Mouse (Mus musculus): Measurements from ENCODE around the gene Il10ra. TPM values are rescaled to one million over a fixed set of nuclear protein-coding genes. Genes with fewer than 3 reads are reported as not detected.

Gene Il10ra
- polyA plus RNA-seq, 1 experiment: 197 TPM

DNA sequence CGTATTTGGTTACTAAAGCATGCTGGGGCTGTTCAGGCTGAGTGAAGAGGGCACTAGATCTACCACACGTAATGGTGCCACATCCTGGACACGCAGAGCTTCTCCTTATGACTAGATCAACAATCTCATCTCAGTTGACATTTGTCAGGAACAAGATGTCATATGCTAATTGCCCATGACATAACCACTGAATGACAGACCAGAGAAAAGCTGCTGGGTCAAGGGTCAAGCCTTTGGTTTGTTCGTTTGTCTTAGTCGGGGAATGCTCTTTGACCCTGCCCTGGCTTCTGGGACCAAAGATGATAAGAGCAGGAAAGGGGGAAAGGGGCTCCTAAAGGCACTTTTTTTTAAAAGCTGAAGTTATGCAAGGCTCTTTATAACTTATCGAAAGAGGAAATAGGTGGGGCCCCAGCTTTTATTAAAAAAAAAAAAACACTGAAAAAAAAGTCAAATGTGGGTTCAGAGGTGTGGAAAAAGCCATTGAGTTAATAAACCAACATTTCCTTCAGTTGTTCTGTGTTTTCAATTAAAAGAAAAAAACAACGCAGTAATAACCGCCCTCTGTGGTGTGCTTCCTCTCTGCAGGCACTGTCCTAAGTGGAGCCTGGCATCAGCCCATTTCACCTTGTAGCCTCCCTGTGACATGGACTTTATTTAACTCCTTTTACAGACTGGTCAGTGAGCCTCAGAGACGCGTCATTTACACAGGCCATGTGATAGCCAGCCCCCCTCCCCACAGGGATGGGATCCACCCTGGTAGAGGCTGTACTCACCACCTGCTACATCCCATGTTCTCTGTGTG is 25.5 kb upstream of the Il10ra start:
- Histone ChIP-seq H3K27ac (ENCODE audit: insufficient read depth, low read depth, low read length) (peak overlapping the region; percentile 78), H3K4me1 (ENCODE audit: control insufficient read depth, insufficient read depth, low read length) (peaks cover 61% of the 10 kb centered on the region), H3K4me3 (ENCODE audit: insufficient read depth, low read length) (no peak overlapping the region)
- TF ChIP-seq POLR2A (IDR thresholded peaks at IDR 0.05; ENCODE audit: borderline replicate concordance, low read depth, low read length) (no peak), CTCF (IDR thresholded peaks at IDR 0.05; ENCODE audit: low read depth, low read length) (no peak)

DNA sequence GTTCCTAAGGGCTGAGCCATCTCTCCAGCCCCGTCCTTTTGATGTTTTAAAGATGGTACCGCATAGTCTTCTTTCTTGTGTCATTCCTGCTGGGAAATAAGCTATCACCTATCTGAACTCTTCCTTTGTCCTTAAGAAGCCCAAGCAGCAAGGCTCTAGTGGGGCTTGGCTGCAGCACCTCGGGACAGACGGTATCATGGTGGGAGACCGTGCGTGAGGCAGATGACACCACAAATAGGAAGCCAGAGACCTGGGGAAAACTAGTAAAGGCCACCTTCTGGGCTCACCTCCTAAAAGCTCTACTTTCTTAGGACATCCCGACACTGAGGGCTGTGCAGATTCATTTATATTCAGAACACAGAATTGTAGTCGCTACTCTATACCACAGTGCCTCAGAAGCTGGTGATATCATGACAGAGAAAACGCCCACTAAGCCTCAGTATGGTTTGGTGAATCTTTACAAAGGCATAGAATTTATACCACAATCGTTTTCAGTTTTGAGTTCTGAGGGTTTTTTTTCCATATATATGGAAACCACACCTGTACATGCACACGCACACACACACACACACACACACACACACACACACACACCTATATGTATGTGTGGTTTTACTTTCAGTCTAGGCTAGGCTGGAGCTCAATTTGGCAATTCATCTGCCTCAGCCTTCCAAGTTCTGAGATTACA is 22.7 kb upstream of the Il10ra start:
- no peak for TF ChIP-seq POLR2A (IDR thresholded peaks at IDR 0.05; ENCODE audit: borderline replicate concordance, low read depth, low read length)
- no peak for TF ChIP-seq CTCF (IDR thresholded peaks at IDR 0.05; ENCODE audit: low read depth, low read length)
- no peak overlapping the region for H3K27ac ChIP-seq (ENCODE audit: insufficient read depth, low read depth, low read length)
- peaks cover 40% of the 10 kb centered on the region for H3K4me1 ChIP-seq (ENCODE audit: control insufficient read depth, insufficient read depth, low read length)
- no peak overlapping the region for H3K4me3 ChIP-seq (ENCODE audit: insufficient read depth, low read length)

DNA sequence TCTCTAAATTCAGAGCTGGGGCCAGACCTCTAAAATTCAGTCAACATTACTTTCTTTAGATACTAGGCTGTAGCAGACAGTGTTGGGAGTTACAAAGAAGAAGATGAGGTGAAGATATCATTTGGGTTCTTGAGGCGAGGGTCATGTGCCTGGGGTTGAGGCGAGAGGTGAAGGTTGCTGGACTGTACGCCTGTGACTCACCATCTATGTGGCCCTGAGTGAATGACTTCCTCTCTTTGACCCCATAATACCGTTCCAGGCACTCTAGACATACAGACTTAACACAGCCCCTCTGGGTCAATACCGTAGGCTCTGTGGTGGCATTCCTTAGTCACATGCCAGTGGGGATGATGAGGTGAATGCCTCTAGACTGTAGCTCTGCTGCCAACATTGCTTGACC is 13.5 kb upstream of the Il10ra start:
- no peak for TF ChIP-seq CTCF (IDR thresholded peaks at IDR 0.05; ENCODE audit: low read depth, low read length)
- no peak for TF ChIP-seq POLR2A (IDR thresholded peaks at IDR 0.05; ENCODE audit: borderline replicate concordance, low read depth, low read length)
- Histone ChIP-seq H3K27ac (ENCODE audit: insufficient read depth, low read depth, low read length) (peak overlapping the region; percentile 7; the same call in 1 of the 2 replicates), H3K4me1 (ENCODE audit: control insufficient read depth, insufficient read depth, low read length) (peaks cover 59% of the 10 kb centered on the region), H3K4me3 (ENCODE audit: insufficient read depth, low read length) (no peak overlapping the region)

GRCm38 (mm10) chr9:45280891-45281290 is 11.9 kb upstream of the Il10ra start:
- peak overlapping the region; percentile 75 for H3K27ac ChIP-seq (ENCODE audit: insufficient read depth, low read depth, low read length)
- peaks cover 64% of the 10 kb centered on the region for H3K4me1 ChIP-seq (ENCODE audit: control insufficient read depth, insufficient read depth, low read length)
- no peak for TF ChIP-seq CTCF (IDR thresholded peaks at IDR 0.05; ENCODE audit: low read depth, low read length)
- TF ChIP-seq POLR2A (IDR thresholded peaks at IDR 0.05; ENCODE audit: borderline replicate concordance, low read depth, low read length): no peak
- H3K4me3 ChIP-seq (ENCODE audit: insufficient read depth, low read length): no peak overlapping the region

DNA sequence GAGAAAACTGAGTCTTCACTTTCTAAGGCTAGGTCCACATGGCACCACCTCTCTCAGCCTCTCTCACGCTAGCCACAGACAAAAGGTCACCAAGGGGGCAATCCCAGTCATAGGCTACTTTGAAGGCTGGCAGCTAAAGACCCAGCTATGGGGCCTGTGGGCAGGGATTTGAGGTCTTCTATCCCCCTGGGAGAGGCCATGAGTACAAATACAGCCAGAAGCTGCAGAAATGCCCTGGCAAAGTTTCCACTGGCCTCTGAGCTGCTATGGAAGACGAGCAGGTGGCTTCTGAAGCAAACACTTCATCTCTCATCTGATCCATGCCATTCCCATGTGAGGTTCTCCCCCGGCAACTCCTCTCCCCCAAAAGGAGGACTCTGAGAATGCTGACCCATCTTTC is 11.1 kb upstream of the Il10ra start:
- no peak overlapping the region for H3K4me3 ChIP-seq (ENCODE audit: insufficient read depth, low read length)
- H3K27ac ChIP-seq (ENCODE audit: insufficient read depth, low read depth, low read length): peak overlapping the region; percentile 75
- TF ChIP-seq CTCF (IDR thresholded peaks at IDR 0.05; ENCODE audit: low read depth, low read length): no peak
- no peak for TF ChIP-seq POLR2A (IDR thresholded peaks at IDR 0.05; ENCODE audit: borderline replicate concordance, low read depth, low read length)
- H3K4me1 ChIP-seq (ENCODE audit: control insufficient read depth, insufficient read depth, low read length): peaks cover 69% of the 10 kb centered on the region

GRCm38 (mm10) chr9:45274635-45275034 is 5.7 kb upstream of the Il10ra start:
- H3K4me3 ChIP-seq (ENCODE audit: insufficient read depth, low read length): no peak overlapping the region
- TF ChIP-seq CTCF (IDR thresholded peaks at IDR 0.05; ENCODE audit: low read depth, low read length) (no peak), POLR2A (IDR thresholded peaks at IDR 0.05; ENCODE audit: borderline replicate concordance, low read depth, low read length) (no peak)
- H3K4me1 ChIP-seq (ENCODE audit: control insufficient read depth, insufficient read depth, low read length): peaks cover 66% of the 10 kb centered on the region
- peak overlapping the region; percentile 94 for H3K27ac ChIP-seq (ENCODE audit: insufficient read depth, low read depth, low read length)

GRCm38 (mm10) chr9:45274218-45274617 is 5.3 kb upstream of the Il10ra start:
- Histone ChIP-seq H3K4me1 (ENCODE audit: control insufficient read depth, insufficient read depth, low read length) (peaks cover 67% of the 10 kb centered on the region), H3K4me3 (ENCODE audit: insufficient read depth, low read length) (no peak overlapping the region), H3K27ac (ENCODE audit: insufficient read depth, low read depth, low read length) (peak overlapping the region; percentile 94)
- TF ChIP-seq CTCF (IDR thresholded peaks at IDR 0.05; ENCODE audit: low read depth, low read length): no peak
- no peak for TF ChIP-seq POLR2A (IDR thresholded peaks at IDR 0.05; ENCODE audit: borderline replicate concordance, low read depth, low read length)

DNA sequence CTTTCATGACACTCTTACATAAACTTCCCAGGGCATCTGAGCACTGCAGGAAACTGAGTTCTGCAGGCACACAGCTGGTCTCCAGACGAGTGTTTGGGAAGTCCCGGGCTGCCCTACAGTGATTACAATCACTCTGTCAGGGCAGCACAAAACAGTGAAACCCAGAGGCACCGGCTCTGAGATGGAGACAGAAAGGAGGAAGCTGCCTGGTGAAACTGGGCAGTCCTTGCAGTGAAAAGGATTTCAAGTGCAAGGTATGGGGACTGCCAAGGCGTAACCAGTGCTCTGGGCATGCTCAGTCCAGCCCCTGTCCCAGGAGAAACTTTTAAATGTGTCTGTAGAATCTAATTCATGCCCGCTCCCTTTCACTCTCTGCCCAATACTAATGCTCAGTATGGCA is 3.3 kb upstream of the Il10ra start:
- H3K27ac ChIP-seq (ENCODE audit: insufficient read depth, low read depth, low read length): peak overlapping the region; percentile 75
- TF ChIP-seq CTCF (IDR thresholded peaks at IDR 0.05; ENCODE audit: low read depth, low read length): no peak
- no peak for TF ChIP-seq POLR2A (IDR thresholded peaks at IDR 0.05; ENCODE audit: borderline replicate concordance, low read depth, low read length)
- no peak overlapping the region for H3K4me3 ChIP-seq (ENCODE audit: insufficient read depth, low read length)
- peaks cover 59% of the 10 kb centered on the region for H3K4me1 ChIP-seq (ENCODE audit: control insufficient read depth, insufficient read depth, low read length)

GRCm38 (mm10) chr9:45268079-45268478 is 870 bp downstream of the Il10ra start:
- H3K27ac ChIP-seq (ENCODE audit: insufficient read depth, low read depth, low read length): peak overlapping the region; percentile 89
- H3K4me1 ChIP-seq (ENCODE audit: control insufficient read depth, insufficient read depth, low read length): peaks cover 49% of the 10 kb centered on the region
- peak overlapping the region; percentile 86 for H3K4me3 ChIP-seq (ENCODE audit: insufficient read depth, low read length)
- TF ChIP-seq CTCF (IDR thresholded peaks at IDR 0.05; ENCODE audit: low read depth, low read length) (no peak), POLR2A (IDR thresholded peaks at IDR 0.05; ENCODE audit: borderline replicate concordance, low read depth, low read length) (no peak)

- peaks cover 43% of the 10 kb centered on the region for H3K4me1 ChIP-seq (ENCODE audit: control insufficient read depth, insufficient read depth, low read length)
- peak overlapping the region; percentile 86 for H3K4me3 ChIP-seq (ENCODE audit: insufficient read depth, low read length)
- H3K27ac ChIP-seq (ENCODE audit: insufficient read depth, low read depth, low read length): peak overlapping the region; percentile 89
- TF ChIP-seq CTCF (IDR thresholded peaks at IDR 0.05; ENCODE audit: low read depth, low read length): no peak
- no peak for TF ChIP-seq POLR2A (IDR thresholded peaks at IDR 0.05; ENCODE audit: borderline replicate concordance, low read depth, low read length)
Observed at GRCm38 (mm10) chr9:45267099-45267498, 1.9 kb downstream of the Il10ra start.
